Mouse (Mus musculus): ENCODE results near the gene Sh3kbp1. TPM values are rescaled to one million over a fixed set of nuclear protein-coding genes. Genes with fewer than 3 reads are reported as not detected.

Sh3kbp1 gene
- total and polyA plus RNA-seq, 2 experiments from 2014 or later: 43.4 to 45.5 TPM

DNA sequence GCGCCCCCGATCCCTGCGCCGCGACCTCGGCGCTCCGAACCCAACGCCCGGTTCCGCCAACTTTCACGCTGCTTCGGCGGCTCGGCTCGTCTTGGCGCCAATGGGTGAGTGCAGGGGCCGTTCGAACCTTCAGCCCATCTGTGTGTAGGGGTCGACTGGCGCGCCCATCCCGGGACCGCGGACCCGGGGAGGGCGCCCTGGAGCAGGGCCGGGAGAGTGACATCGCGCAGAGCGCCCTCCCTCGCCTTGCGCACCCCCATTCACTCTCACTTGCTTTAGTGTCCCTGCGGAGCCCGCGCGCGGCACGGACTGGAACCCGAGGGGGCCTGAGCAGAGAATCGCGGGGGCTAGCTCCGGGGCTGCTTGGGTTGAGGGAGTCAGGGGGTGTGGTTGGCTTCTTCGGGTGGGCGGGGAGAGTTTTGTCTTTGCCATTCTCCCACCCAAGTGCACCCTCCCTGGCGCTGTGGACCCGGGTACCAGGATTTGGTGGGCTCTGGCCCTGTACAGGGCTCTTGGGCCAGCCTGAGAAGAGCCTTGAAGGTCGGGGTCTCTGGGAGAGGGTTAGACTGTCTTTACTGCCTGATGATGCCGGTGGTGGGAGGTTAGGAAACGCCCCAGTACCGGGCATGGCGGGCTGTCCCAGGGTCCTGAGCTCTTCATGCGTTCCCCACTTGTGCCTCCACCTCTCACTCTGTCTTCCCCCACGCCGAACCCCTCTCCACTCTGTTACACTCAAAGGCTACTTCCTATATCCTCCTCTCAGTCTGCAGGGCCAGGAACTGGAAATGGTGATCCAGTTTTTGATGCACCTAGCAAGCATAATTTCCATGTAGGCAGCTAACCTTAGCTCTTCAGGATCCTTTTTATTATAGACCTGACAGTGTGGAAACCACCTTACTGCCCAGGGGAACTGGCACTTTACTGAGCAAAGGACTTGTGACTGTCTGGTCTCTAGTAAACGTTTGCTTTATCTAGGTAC, 805 bp downstream of the Sh3kbp1 start:
- Histone ChIP-seq H3K4me3 (ENCODE audit: low read length) (peak overlapping the region; percentile 56), H3K27me3 (ENCODE audit: insufficient read depth, low read length) (no peaks in the 10 kb centered on the region), H3K27ac (peak overlapping the region; percentile 60), H3K9me3 (ENCODE audit: low read length) (no peaks in the 10 kb centered on the region), H3K36me3 (ENCODE audit: insufficient read depth, low read length) (no peaks in the 10 kb centered on the region), H3K4me1 (ENCODE audit: insufficient read depth, low read length) (no peaks in the 10 kb centered on the region), H3K9ac (replicated peaks; ENCODE audit: low read length) (peak overlapping the region; percentile 61), H3K4me2 (ENCODE audit: low read depth, low read length) (peak overlapping the region; percentile 60)
- peak; percentile 67 for ATAC-seq
- 41% methylated on average over 51 of the region's 56 CpGs for WGBS
- DNase-seq (ENCODE audit: low spot score): peak; percentile 48
- TF ChIP-seq CTCF (IDR thresholded peaks at IDR 0.05; ENCODE audit: low read depth): no peak

- Histone ChIP-seq H3K4me2 (ENCODE audit: low read depth, low read length) (peak overlapping the region; percentile 60), H3K36me3 (ENCODE audit: insufficient read depth, low read length) (no peaks in the 10 kb centered on the region), H3K9ac (replicated peaks; ENCODE audit: low read length) (peak overlapping the region; percentile 61; the same call in 1 of the 2 replicates), H3K27ac (no peak overlapping the region), H3K4me1 (ENCODE audit: insufficient read depth, low read length) (no peaks in the 10 kb centered on the region), H3K4me3 (ENCODE audit: low read length) (peak overlapping the region; percentile 56), H3K27me3 (ENCODE audit: insufficient read depth, low read length) (no peaks in the 10 kb centered on the region), H3K9me3 (ENCODE audit: low read length) (no peaks in the 10 kb centered on the region)
- ATAC-seq (no peak), DNase-seq (ENCODE audit: low spot score) (no peak)
- no peak for TF ChIP-seq CTCF (IDR thresholded peaks at IDR 0.05; ENCODE audit: low read depth)
- WGBS: 47% methylated on average over 4 of the region's 4 CpGs
These were observed 1.6 kb downstream of the Sh3kbp1 start for GRCm38 (mm10) chrX:159628629-159629028.

DNA sequence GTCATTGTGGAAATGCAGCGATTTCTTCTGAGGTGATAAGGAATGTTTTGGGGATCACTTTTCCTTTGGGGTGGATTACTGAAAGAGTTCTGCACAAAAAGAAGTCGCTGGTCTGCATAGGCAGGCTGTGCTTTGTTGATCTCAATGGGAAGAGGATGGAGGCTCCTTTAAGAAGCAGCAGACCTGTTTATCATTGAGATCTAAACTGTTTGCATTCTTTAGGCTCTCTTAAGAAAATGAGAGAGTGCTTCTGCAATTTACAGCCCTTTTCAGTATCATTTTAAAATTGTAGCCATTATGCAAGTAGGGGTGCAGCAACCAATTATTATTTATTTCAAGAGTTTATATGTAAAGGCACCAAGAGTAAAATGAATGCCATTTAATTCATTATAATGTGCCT, 2.1 kb downstream of the Sh3kbp1 start:
- Histone ChIP-seq H3K4me1 (ENCODE audit: insufficient read depth, low read length) (no peaks in the 10 kb centered on the region), H3K36me3 (ENCODE audit: insufficient read depth, low read length) (no peaks in the 10 kb centered on the region), H3K27ac (no peak overlapping the region), H3K4me3 (ENCODE audit: low read length) (peak overlapping the region; percentile 56), H3K27me3 (ENCODE audit: insufficient read depth, low read length) (no peaks in the 10 kb centered on the region), H3K9me3 (ENCODE audit: low read length) (no peaks in the 10 kb centered on the region), H3K4me2 (ENCODE audit: low read depth, low read length) (peak overlapping the region; percentile 60), H3K9ac (replicated peaks; ENCODE audit: low read length) (no peak overlapping the region)
- 43% methylated on average over 2 of the region's 2 CpGs for WGBS
- TF ChIP-seq CTCF (IDR thresholded peaks at IDR 0.05; ENCODE audit: low read depth): no peak
- DNase-seq (ENCODE audit: low spot score) (no peak), ATAC-seq (no peak)

GRCm38 (mm10) chrX:159638500-159639227, 11.6 kb downstream of the Sh3kbp1 start:
- TF ChIP-seq CTCF (IDR thresholded peaks at IDR 0.05; ENCODE audit: low read depth): no peak
- Histone ChIP-seq H3K9me3 (ENCODE audit: low read length) (no peaks in the 10 kb centered on the region), H3K4me2 (ENCODE audit: low read depth, low read length) (no peak overlapping the region), H3K27ac (no peak overlapping the region), H3K27me3 (ENCODE audit: insufficient read depth, low read length) (no peaks in the 10 kb centered on the region), H3K4me3 (ENCODE audit: low read length) (no peak overlapping the region), H3K9ac (replicated peaks; ENCODE audit: low read length) (no peak overlapping the region), H3K4me1 (ENCODE audit: insufficient read depth, low read length) (no peaks in the 10 kb centered on the region), H3K36me3 (ENCODE audit: insufficient read depth, low read length) (no peaks in the 10 kb centered on the region)
- DNase-seq (ENCODE audit: low spot score): no peak
- WGBS: 82% methylated on average over 4 of the region's 4 CpGs
- no peak for ATAC-seq

DNA sequence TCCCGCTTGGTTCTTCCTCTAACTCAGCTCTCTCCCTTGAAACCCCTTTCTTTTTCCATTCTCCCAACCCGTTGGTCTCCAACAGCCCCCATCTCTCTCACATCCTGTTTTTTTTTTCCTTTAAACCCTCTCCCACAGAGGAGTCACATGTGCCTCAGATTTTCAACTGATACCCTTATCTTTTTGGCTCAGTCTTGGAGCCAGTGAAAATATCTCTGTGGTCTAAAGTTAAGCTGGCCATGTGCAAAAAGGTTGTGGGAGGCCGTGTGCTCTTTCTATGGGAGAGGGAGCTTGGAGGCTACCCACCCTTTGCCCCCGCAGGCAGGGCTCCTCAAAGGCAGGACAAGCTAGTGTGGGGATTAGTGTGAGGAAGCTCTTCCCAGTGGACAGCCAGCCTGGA, 12.9 kb downstream of the Sh3kbp1 start:
- no peak for ATAC-seq
- TF ChIP-seq CTCF (IDR thresholded peaks at IDR 0.05; ENCODE audit: low read depth): no peak
- no peak for DNase-seq (ENCODE audit: low spot score)
- 76% methylated on average over 4 of the region's 4 CpGs for WGBS
- H3K9me3 ChIP-seq (ENCODE audit: low read length): no peaks in the 10 kb centered on the region
- no peak overlapping the region for H3K4me2 ChIP-seq (ENCODE audit: low read depth, low read length)
- no peaks in the 10 kb centered on the region for H3K36me3 ChIP-seq (ENCODE audit: insufficient read depth, low read length)
- H3K27ac ChIP-seq: no peak overlapping the region
- H3K27me3 ChIP-seq (ENCODE audit: insufficient read depth, low read length): no peaks in the 10 kb centered on the region
- no peak overlapping the region for H3K9ac ChIP-seq (replicated peaks; ENCODE audit: low read length)
- no peak overlapping the region for H3K4me3 ChIP-seq (ENCODE audit: low read length)
- H3K4me1 ChIP-seq (ENCODE audit: insufficient read depth, low read length): no peaks in the 10 kb centered on the region

- Histone ChIP-seq H3K9ac (replicated peaks; ENCODE audit: low read length) (no peak overlapping the region), H3K36me3 (ENCODE audit: insufficient read depth, low read length) (no peaks in the 10 kb centered on the region), H3K27me3 (ENCODE audit: insufficient read depth, low read length) (no peaks in the 10 kb centered on the region), H3K4me1 (ENCODE audit: insufficient read depth, low read length) (no peaks in the 10 kb centered on the region), H3K27ac (no peak overlapping the region), H3K9me3 (ENCODE audit: low read length) (no peaks in the 10 kb centered on the region), H3K4me3 (ENCODE audit: low read length) (no peak overlapping the region), H3K4me2 (ENCODE audit: low read depth, low read length) (no peak overlapping the region)
- no peak for DNase-seq (ENCODE audit: low spot score)
- no peak for ATAC-seq
- WGBS: 92% methylated on average over 3 of the region's 3 CpGs
- no peak for TF ChIP-seq CTCF (IDR thresholded peaks at IDR 0.05; ENCODE audit: low read depth)
These were observed 18.2 kb downstream of the Sh3kbp1 start for GRCm38 (mm10) chrX:159645314-159645713.
